Mouse (Mus musculus) lung, embryonic 16.5 days (tissue): ENCODE results near the gene Tfap2b. TPM values are rescaled to one million over a fixed set of nuclear protein-coding genes. Genes with fewer than 3 reads are reported as not detected.

Source experiments
- ATAC-seq: fragments of 200-750 bp; cut with Nextera tagmentation; 2 replicates; pipeline ENCODE4 v1.8.0; 2017; ENCODE audit warnings: low read depth, mild to moderate bottlenecking, moderate library complexity
- H3K27ac ChIP-seq: fragments of 300-500 bp; sonication (generic); 2 replicates; pipeline ENCODE4 v1.5.1; 2014; ENCODE audit warnings: mild to moderate bottlenecking, control low read depth, low read length
- H3K27me3 ChIP-seq: fragments of 300-500 bp; sonication (generic); 2 replicates; pipeline ENCODE4 v1.6.1; 2014; ENCODE audit warnings: low read depth, low read length, mixed read lengths; ENCODE audit not compliant: control insufficient read depth, insufficient read depth
- H3K36me3 ChIP-seq: fragments of 300-500 bp; sonication (generic); 2 replicates; pipeline ENCODE4 v1.6.1; 2014; ENCODE audit warnings: low read length; ENCODE audit not compliant: control insufficient read depth, insufficient read depth
- H3K4me1 ChIP-seq: fragments of 300-500 bp; sonication (generic); replicated peaks from 2 replicates; pipeline ENCODE4 v1.6.1; 2014; ENCODE audit warnings: low read length, mixed read lengths; ENCODE audit not compliant: control insufficient read depth, insufficient read depth
- H3K4me2 ChIP-seq: fragments of 300-500 bp; sonication (generic); 2 replicates; pipeline ENCODE4 v1.6.1; 2014; ENCODE audit warnings: low read depth, low read length, control low read depth
- H3K4me3 ChIP-seq: fragments of 300-500 bp; sonication (generic); 2 replicates; pipeline ENCODE4 v1.5.1; 2014; ENCODE audit warnings: mild to moderate bottlenecking, low read length, control low read depth
- H3K9ac ChIP-seq: fragments of 300-500 bp; sonication (generic); 2 replicates; pipeline ENCODE4 v1.6.1; 2014; ENCODE audit warnings: low read length, control low read depth
- H3K9me3 ChIP-seq: fragments of 300-500 bp; sonication (generic); 2 replicates; pipeline ENCODE4 v1.6.1; 2016; ENCODE audit warnings: low read length; ENCODE audit not compliant: control insufficient read depth
- WGBS: fragments of 180-500 bp; shearing (Covaris S2); extraction: QIAGEN DNeasy Blood & Tissue Kit; methylation state at CpG from one replicate; pipeline ENCODE4 v1.1.7; 2014; 5-methylcytosine and 5-hydroxymethylcytosine counted together
- polyA plus RNA-seq: library from polyadenylated mRNA; unstranded; fragments of >200 nt; fragmentation: Nextera tagmentation; extraction: Ambion mirVana; gene quantifications from 2 replicates; pipeline ENCODE4 v1.2.1, GENCODE M21; 2015

Gene Tfap2b
- polyA plus RNA-seq, 1 experiment from 2014 or later: 0.19 TPM

DNA sequence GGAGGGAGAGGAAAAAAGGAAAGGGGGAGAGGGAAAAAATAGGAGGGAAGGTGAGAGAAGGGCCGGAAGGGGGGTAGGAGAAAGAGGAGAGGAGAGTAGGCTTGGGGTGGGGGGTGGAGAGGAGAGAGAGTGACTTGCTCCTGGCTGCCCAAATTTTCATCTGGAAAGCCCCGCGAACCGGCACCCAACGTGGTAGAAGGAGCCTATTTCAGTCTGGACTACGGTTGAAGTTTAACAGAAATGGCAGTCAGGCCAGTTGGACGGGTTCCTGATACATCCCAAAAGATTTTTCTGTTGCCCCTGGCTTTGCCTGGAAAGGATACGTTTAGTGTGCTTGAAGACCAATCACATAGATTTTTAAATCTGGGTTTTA is 2.3 kb downstream of the Tfap2b start:
- H3K9ac ChIP-seq: no peak overlapping the region

DNA sequence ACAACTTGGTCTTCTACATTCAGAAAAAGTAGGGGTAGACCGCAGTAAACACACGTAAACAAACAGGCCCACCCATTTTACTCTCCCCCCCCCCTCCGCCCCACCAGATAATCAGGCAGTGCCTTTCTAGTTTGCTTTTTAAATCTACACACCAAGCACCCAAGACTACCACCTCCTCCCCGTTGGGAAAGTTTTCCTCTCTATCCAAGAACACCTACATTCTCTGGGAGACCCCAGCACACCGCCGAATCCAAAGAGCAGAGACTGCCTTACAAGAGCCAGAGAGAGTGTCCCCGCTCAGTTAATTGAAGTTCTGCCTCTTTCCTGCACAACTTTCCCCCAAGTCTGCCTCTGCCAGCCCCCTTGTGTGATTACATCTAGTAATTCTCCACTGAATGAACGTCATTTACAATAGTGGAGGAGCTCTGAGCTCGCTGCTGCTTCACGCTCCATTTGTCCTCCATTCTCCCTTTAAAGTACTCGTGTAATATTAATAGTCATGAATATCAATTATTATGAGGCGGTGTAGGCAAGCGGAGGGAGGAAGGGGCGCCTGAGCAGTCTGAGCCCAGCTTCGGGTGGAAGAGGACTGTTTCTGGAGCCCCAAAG is 2.9 kb downstream of the Tfap2b start:
- peaks cover 83% of the 10 kb centered on the region for H3K27me3 ChIP-seq
- H3K9me3 ChIP-seq: no peaks in the 10 kb centered on the region
- H3K27ac ChIP-seq: no peak overlapping the region
- no peak overlapping the region for H3K9ac ChIP-seq
- no peaks in the 10 kb centered on the region for H3K36me3 ChIP-seq
- H3K4me2 ChIP-seq: no peak overlapping the region
- no peak for ATAC-seq
- H3K4me3 ChIP-seq: no peak overlapping the region
- WGBS: under 1% methylated on average over 15 of the region's 15 CpGs
- peaks cover 3% of the 10 kb centered on the region; the same call in 1 of the 2 replicates for H3K4me1 ChIP-seq

More for the DNA sequence above, 2.3 kb downstream of the Tfap2b start:
- Histone ChIP-seq H3K9me3 (no peaks in the 10 kb centered on the region), H3K4me3 (no peak overlapping the region), H3K36me3 (no peaks in the 10 kb centered on the region), H3K4me2 (no peak overlapping the region), H3K27ac (no peak overlapping the region), H3K27me3 (peaks cover 77% of the 10 kb centered on the region), H3K4me1 (peaks cover 3% of the 10 kb centered on the region; the same call in 1 of the 2 replicates)
- WGBS: 3% methylated on average over 8 of the region's 8 CpGs
- no peak for ATAC-seq

DNA sequence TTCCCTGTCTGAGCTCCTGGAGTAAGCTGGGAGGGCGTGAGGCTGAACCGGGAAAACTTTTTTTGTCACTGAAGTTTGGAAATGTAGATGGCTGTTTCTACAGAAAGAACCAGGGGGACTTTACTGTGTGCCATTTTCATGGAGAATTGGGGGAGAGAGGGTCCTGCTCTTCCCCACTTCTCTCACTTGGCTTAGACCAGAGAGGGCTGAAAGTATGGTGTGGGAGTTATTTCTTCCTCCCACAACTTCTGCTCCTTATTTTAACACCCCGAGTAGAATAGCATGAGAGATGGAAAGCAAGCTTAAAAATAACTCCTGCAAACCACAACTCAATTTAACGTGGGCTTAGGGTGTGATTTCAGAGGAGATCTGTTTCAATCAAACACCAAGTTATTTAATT is 4.0 kb downstream of the Tfap2b start:
- Histone ChIP-seq H3K9ac (no peak overlapping the region), H3K4me3 (no peak overlapping the region), H3K4me2 (no peak overlapping the region), H3K9me3 (no peaks in the 10 kb centered on the region), H3K27ac (no peak overlapping the region), H3K36me3 (no peaks in the 10 kb centered on the region), H3K27me3 (peaks cover 86% of the 10 kb centered on the region), H3K4me1 (peaks cover 3% of the 10 kb centered on the region; the same call in 1 of the 2 replicates)
- 1% methylated on average over 4 of the region's 4 CpGs for WGBS
- no peak for ATAC-seq

DNA sequence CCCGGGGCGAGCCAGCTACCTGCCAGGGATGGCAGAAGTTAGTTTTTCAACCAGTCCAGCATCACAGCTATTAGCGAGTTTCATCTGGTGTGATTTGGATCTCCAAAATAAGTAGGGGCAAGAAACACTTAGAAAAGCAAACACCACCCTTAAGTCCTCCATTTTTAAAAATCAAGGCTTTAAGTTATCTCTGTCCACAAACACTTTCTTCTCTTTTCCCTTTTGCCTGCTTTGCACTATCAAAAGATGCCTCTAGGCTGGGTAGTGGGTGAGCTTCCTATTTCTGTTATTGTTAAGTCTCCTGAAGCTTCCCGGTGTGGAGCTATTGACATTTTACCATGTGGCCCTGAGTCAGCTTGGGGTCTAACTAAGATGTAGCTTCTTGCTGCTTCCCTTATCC is 4.5 kb downstream of the Tfap2b start:
- Histone ChIP-seq H3K4me2 (no peak overlapping the region), H3K27ac (no peak overlapping the region), H3K9ac (no peak overlapping the region), H3K27me3 (peaks cover 88% of the 10 kb centered on the region), H3K4me1 (peaks cover 3% of the 10 kb centered on the region; the same call in 1 of the 2 replicates), H3K36me3 (no peaks in the 10 kb centered on the region), H3K9me3 (no peaks in the 10 kb centered on the region), H3K4me3 (no peak overlapping the region)
- 1% methylated on average over 4 of the region's 4 CpGs for WGBS
- no peak for ATAC-seq

DNA sequence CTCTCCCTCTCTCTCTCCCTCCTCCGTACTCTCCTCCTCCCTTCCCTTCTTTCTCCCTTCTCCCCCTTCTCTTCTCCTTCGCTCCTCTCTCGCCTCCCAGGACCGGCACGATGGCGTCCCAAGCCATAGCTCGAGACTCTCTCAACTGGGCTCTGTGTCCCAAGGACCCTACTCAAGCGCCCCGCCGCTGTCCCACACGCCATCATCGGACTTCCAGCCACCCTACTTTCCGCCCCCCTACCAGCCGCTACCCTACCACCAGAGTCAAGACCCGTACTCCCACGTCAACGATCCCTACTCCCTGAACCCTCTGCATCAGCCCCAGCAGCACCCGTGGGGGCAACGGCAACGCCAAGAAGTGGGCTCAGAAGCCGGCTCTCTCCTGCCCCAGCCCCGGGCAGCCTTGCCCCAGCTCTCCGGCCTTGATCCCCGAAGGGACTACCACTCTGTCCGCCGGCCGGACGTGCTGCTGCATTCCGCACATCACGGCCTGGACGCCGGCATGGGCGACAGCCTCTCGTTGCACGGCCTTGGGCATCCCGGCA is 5.2 kb downstream of the Tfap2b start:
- Histone ChIP-seq H3K9me3 (no peaks in the 10 kb centered on the region), H3K27ac (no peak overlapping the region), H3K4me3 (no peak overlapping the region), H3K4me2 (no peak overlapping the region), H3K36me3 (no peaks in the 10 kb centered on the region), H3K27me3 (peaks cover 88% of the 10 kb centered on the region), H3K4me1 (peaks cover 3% of the 10 kb centered on the region; the same call in 1 of the 2 replicates), H3K9ac (no peak overlapping the region)
- 1% methylated on average over 36 of the region's 36 CpGs for WGBS
- ATAC-seq: no peak

DNA sequence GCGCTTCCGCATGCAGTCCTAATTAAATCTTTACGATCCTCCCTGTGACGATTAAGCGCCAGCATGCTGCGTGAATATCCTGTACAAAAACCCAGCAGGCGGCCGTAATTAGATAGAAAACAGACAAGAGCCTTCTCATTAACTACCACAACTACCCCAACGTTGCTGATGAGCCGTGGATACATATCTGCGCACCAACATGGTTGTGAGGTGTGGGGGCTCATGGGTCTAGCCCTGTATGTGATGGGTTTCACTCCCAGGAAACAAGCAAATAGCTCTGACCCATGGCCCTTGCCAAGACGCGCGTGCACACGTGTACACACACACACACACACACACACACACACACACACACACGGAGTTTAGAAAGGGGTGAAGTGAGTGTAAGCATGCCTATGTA is 8.7 kb downstream of the Tfap2b start:
- Histone ChIP-seq H3K4me3 (no peak overlapping the region), H3K9ac (no peak overlapping the region), H3K27me3 (peaks cover 76% of the 10 kb centered on the region), H3K4me1 (no peaks in the 10 kb centered on the region), H3K36me3 (no peaks in the 10 kb centered on the region), H3K4me2 (no peak overlapping the region), H3K27ac (no peak overlapping the region), H3K9me3 (no peaks in the 10 kb centered on the region)
- no peak for ATAC-seq
- 4% methylated on average over 16 of the region's 16 CpGs for WGBS

DNA sequence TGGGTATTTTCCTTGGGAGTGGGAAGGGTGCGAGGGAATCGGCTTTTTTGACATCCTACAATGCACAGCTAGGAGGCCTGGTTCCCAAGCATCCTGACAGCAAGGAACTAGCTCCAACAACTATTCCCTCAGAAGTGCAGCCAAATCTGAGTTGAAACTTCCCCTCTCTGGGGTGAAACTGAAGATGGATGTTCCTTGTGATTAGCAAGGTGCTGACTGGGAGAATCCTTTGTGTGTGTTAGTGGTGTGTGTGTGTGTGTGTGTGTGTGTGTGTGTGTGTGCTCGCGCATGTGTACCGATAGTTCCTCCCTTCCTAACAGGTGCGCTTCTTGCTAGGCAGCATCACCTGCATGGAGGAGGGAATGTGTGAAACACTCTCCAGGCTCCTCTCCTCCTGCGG is 9.5 kb downstream of the Tfap2b start:
- no peak for ATAC-seq
- no peaks in the 10 kb centered on the region for H3K9me3 ChIP-seq
- no peak overlapping the region for H3K9ac ChIP-seq
- 1% methylated on average over 7 of the region's 7 CpGs for WGBS
- H3K27ac ChIP-seq: no peak overlapping the region
- no peak overlapping the region for H3K4me3 ChIP-seq
- no peaks in the 10 kb centered on the region for H3K4me1 ChIP-seq
- no peaks in the 10 kb centered on the region for H3K36me3 ChIP-seq
- no peak overlapping the region for H3K4me2 ChIP-seq
- H3K27me3 ChIP-seq: peaks cover 73% of the 10 kb centered on the region

DNA sequence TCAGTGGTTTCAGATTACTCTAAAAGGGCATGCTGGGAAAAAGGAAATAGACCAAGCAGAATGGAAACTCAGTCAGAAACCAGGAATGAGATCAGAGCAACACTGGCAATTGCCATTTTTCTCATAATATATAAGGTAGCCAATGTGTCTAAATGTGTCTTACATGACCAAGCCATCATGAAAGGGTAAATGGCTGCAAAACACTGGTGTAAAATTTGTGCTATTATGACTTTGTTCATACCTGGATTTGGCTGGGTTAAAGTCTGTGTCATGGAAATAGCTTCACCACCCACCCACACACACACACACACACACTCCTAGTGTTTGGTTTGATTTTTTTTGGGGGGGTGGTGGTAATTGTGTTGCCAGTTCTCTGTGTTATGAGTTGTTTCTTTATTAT is 10.7 kb downstream of the Tfap2b start:
- H3K4me3 ChIP-seq: no peak overlapping the region
- H3K9ac ChIP-seq: no peak overlapping the region
- H3K36me3 ChIP-seq: no peaks in the 10 kb centered on the region
- H3K27me3 ChIP-seq: peaks cover 72% of the 10 kb centered on the region
- no peaks in the 10 kb centered on the region for H3K4me1 ChIP-seq
- H3K4me2 ChIP-seq: no peak overlapping the region
- no peak for ATAC-seq
- H3K27ac ChIP-seq: no peak overlapping the region
- H3K9me3 ChIP-seq: no peaks in the 10 kb centered on the region

DNA sequence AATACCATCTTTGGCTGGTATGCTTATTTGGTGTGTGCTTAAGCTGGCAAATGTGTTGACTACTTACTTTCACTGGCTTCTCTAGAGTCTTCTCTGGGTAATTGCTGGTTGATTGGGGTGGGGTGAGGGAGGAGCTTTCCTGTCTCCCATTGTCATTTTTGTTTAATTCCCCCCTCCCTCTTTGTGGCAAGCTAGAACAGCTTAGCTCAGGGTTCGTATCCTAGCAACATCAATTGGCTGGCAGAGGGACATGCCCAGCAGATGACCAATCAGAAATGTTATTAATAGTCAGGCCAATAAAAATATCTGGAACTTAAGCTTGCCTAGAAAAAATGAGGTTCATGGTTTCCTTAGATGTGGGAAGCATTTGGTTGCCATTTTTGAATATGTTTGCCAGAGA is 11.8 kb downstream of the Tfap2b start:
- Histone ChIP-seq H3K4me1 (no peaks in the 10 kb centered on the region), H3K27ac (no peak overlapping the region), H3K9ac (no peak overlapping the region), H3K36me3 (no peaks in the 10 kb centered on the region), H3K4me3 (no peak overlapping the region), H3K4me2 (no peak overlapping the region), H3K9me3 (no peaks in the 10 kb centered on the region), H3K27me3 (peaks cover 71% of the 10 kb centered on the region)
- no peak for ATAC-seq
- WGBS: 0% methylated on average over 1 of the region's 1 CpGs
